Mouse (Mus musculus): Measurements from ENCODE around the gene Pten.
A peak's percentile ranks its signal among the peaks of the same experiment; 100 is the strongest.

The Pten gene

GRCm38 (mm10) chr19:32756900-32757725 lies at the start of gene Pten:
Gene Pten, plus strand, starts transcription at chr19:32757497.
- peak; percentile 95 for DNase-seq

DNA sequence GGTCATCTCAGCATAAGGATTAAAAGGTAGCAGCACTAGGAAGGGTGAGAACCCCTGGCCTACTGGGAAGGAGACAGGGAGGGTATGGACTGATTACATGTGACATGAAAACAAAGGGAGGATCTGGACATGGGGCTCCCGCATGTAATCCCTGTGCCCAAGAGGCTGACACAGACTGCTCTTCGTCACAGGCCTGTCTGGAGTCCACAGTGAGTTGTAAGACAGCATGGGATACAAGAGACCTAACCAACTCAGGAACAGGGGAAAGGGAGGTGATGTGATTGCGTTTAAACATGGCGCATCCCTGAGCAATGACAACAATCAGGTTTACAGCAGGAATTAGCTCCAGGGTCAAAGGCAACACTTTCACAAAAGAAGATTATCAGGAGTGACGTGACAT lies 48.3 kb upstream of the Pten start:
- no peak for DNase-seq

- DNase-seq, result peak; percentile 48
Measured at GRCm38 (mm10) chr19:32710288-32710687, 47.0 kb upstream of the Pten start.

- DNase-seq, result peak; percentile 92
Measured at GRCm38 (mm10) chr19:32711761-32712541, 45.3 kb upstream of the Pten start.

- peak; percentile 93 for DNase-seq
Measured at GRCm38 (mm10) chr19:32712588-32713042, 44.7 kb upstream of the Pten start.

DNA sequence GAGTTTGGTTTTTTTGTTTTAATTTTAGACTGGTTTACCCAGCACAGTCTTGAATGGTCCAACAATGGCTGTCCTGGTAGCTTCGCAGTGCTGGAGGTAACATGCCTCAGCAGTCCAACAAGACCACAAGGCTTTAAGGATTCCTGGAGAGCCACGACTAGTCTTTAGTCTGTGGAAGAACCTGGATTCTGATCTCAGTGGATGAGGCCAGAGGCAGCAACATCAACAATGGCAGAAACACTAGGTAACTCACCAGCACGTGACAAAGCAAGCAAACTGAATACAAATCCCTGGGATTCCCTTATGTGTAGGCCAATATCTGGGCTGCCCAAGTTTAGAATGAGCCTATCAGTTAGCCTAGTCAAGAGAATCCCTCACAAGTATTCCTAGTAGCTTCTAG lies 43.8 kb upstream of the Pten start:
- peak; percentile 28 for DNase-seq

DNA sequence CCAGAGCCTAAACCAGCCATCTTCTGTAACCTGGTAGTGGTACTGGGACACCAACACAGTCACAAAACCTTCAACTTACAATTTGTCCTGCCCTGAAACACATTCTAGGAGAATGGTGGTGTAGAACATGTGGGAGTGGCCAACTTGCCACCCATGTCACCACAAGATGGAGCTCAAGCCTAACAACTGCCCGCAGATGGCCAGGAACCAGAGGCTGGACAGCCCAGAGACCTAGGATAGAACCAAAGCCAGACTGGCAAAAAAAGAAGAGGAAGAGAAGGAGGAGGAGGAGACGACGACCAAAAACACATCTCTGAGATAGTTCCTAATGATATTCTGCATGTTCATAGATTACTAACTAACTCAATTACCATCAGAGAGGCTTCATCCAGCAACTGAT lies 42.1 kb upstream of the Pten start:
- DNase-seq, result peak; percentile 90

DNA sequence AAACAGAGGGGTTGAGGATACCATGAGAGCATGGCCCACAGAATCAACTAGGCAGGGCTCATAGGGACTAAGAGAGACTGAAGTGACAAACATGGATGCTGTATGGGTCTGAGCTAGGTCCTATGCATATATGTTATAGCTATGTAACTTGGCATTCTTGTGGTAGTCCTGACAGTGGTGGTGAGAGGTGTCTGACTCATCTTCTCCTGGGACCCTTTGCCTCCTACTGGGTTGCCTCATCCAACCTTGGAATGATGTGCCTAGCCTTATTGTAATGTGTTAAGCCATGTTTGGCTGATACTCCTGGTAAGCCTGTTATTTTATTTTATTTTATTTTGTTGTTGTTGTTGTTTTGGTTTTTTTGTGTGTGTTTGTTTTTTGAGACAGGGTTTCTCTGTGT lies 41.6 kb upstream of the Pten start:
- DNase-seq, result no peak

DNA sequence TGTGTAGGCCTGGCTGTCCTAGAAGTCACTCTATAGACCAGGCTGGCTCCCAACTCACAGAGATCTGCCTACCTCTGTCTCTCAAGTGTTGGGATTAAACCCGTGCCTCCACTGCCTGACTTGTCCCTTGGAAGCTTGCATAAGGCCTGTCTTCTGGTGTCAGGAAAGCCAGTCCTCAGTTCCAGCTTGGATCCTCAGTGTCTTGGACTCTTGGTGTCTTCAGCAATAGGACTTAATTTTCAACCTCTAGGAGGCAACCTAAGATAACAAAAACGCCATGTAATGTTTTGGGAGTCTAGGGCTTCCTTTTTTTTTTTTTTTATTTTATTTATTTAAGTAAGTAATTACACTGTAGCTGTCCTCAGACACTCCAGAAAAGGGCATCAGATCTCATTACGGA lies 39.7 kb upstream of the Pten start:
- DNase-seq, result no peak

DNA sequence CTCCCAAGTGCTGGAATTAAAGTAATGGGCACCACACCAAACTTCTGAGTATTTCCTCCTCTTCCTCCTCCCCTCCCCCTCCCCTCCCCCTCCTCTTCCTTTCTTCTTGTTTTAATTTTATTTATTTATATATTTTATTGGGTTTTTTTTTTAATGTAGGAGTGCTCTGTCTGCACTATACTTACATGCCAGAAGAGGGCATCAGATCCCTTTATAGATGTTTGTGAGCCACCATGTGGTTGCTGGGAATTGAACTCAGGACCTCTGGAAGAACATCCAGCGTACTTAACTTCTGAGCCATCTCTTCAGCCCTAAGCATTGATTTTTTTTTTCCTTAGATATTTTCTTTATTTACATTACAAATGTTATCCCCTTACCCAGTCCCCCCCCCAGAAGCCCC lies 37.0 kb upstream of the Pten start:
- DNase-seq, result no peak

GRCm38 (mm10) chr19:32723817-32724216 lies 33.5 kb upstream of the Pten start:
- DNase-seq, result no peak

GRCm38 (mm10) chr19:32726451-32727325 lies 30.6 kb upstream of the Pten start:
- no peak for DNase-seq

- DNase-seq, result no peak
Measured at GRCm38 (mm10) chr19:32729785-32730184, 27.5 kb upstream of the Pten start.

GRCm38 (mm10) chr19:32732922-32733321 lies 24.4 kb upstream of the Pten start:
- DNase-seq, result no peak

DNA sequence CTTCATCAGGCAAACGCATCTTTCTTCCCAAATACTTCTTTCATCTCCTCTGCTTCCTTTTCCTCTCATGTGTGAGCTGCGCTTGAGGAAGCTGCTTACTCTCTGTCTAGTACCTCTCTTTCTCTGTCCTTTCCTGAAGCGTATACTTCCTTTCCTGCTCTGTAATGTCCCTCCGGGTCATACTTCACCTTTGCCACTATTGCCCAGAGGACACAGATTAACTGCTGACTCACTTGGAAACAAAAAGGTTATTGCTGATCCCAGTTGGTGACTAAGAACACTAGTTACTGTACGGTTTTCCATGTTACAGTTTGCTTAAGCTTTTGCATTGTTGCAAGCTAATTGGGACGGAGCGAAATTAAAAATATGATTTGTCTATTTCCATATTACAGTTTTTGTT lies 19.5 kb upstream of the Pten start:
- no peak for DNase-seq

- DNase-seq, result no peak
Measured at GRCm38 (mm10) chr19:32739686-32740085, 17.6 kb upstream of the Pten start, which contains the start of gene Atad1. Gene Atad1, minus strand, starts transcription at chr19:32739786.

DNA sequence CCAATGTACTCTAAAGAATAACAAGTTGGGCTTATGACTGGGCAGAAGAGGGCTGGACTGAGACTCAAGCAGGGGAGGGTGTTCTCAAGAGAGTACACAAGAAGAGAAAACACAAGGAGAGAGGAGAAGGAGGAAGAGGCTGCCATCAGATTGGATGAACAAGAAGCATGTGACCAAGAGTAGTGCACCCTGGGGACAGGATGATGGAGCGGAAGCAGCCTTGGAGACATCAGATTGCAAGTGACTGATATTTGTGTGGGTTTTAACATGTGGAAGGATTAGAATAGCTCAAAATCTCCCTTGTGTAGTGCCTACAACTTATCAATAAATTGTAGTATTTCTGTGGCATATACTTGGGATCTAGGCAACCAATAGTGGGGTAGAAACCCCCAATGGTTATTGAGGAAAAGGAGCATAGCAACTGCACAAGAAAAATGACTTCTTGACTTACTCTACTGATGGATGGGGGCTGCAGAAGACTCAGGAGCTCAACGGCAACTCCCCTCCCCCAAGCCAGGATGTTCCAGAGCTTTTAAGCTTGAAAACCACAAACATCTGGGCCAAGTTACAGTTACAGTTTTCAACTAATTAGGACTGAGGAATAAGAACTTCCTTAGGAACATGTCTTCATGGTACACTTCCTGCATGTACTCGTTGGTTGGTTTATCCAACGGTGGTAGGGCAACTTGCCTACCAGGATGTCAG lies 16.5 kb upstream of the Pten start:
- DNase-seq, result no peak

DNA sequence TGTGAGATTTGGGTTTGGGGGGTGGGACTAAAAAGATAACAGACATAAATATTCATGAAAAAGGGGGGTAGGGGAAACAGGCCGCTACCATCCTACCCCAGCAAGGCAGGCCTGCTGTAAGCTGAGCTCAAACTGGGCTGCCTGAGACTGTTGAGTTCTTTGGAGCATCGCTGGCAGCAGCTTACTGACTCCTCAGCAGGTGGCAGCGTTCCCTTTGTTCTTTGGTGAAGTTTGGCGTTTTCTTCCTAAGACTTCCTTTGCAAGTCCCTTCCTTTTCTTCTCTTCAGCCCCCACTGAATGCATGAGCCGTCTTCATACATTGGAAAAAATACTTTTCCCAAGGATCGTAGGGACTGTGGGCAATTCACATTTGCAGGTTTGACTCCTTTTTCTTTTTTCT lies 7.9 kb upstream of the Pten start:
- no peak for DNase-seq

DNA sequence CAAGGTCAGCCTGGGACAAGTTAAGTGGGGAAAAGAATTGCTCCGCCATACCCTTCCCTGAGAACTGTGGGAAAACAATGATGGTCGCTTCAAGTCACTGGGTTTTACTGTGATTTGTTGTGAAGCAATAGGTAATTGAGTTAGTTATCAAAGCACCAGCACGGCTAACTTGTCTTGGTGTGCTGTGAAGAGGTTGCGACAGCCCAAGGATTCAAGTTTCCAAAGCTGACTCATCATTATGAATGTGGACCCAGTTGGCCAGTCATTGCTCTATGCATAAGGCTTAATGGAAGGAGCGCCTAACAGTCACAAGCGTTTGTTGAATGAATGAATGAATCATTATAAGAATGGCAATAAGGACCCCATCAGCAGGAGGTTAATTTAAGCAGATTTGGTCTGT lies 4.9 kb upstream of the Pten start:
- no peak for DNase-seq

- peak; percentile 56 for DNase-seq
Measured at GRCm38 (mm10) chr19:32753386-32753785, 3.9 kb upstream of the Pten start.

DNA sequence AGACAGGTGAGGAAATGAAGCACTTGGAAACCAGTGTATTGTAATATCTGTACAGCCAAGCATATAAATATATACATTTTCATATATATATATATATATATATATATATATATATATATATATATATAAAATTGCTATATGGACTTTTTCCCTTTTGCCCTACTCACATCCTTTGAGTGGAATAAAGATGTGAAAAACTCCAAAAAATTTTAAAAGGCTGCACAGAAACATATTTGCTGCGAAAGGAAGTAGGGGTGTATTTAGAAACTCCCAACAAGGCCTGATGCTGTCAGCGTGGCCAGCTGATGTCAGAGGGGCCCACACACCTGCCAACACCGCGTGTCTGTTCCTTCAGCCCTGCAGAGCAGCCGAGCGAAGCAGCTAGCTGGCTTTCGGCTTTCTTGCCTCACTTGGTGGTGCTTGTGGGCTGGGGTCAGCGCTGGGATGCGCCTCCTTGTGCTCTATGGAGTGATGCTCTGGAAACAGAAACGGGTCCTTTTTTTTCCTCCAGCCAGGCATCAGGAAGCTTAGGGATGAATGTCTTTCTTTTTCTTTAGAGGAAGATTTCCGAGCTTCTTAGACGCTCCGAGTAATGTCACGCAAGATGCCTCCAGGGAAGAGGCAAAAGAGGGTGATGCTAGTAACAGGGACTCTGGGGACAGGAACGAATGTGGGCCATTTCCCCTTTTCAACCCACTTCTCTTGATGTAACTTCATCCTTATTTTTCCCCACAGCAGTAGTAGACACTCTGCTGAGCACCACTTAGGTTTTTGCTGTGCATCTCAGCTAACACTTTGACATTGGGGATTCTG lies 2.9 kb upstream of the Pten start:
- DNase-seq, result peak; percentile 61
